Mouse (Mus musculus) heart, embryonic 12.5 days (tissue): ENCODE data around the gene Ttc16. TPM values are rescaled to one million over a fixed set of nuclear protein-coding genes. Genes with fewer than 3 reads are reported as not detected.

ENCODE experiments used
- ATAC-seq: fragments of 200-750 bp; cut with Nextera tagmentation; 2 replicates; pipeline ENCODE4 v1.8.0; 2017; ENCODE audit warnings: moderate TSS enrichment, moderate library complexity; ENCODE audit not compliant: insufficient number of reproducible peaks, low FRiP score
- H3K27ac ChIP-seq: fragments of 300-500 bp; sonication (generic); 2 replicates; pipeline ENCODE4 v1.5.1; 2016; ENCODE audit warnings: mild to moderate bottlenecking, moderate library complexity; ENCODE audit not compliant: poor library complexity, severe bottlenecking
- H3K27me3 ChIP-seq: fragments of 300-500 bp; sonication (generic); replicated peaks from 2 replicates; pipeline ENCODE4 v1.6.1; 2016; ENCODE audit warnings: mild to moderate bottlenecking, moderate library complexity
- H3K36me3 ChIP-seq: fragments of 300-500 bp; sonication (generic); 2 replicates; pipeline ENCODE4 v1.6.1; 2016; ENCODE audit warnings: mild to moderate bottlenecking, moderate library complexity
- H3K4me1 ChIP-seq: fragments of 300-500 bp; sonication (generic); replicated peaks from 2 replicates; pipeline ENCODE4 v1.6.1; 2016; ENCODE audit warnings: mild to moderate bottlenecking
- H3K4me2 ChIP-seq: fragments of 300-500 bp; sonication (generic); 2 replicates; pipeline ENCODE4 v1.6.1; 2016; ENCODE audit warnings: mild to moderate bottlenecking, moderate library complexity
- H3K4me3 ChIP-seq: fragments of 300-500 bp; sonication (generic); 2 replicates; pipeline ENCODE4 v1.5.1; 2016; ENCODE audit warnings: mild to moderate bottlenecking
- H3K9ac ChIP-seq: fragments of 300-500 bp; sonication (generic); 2 replicates; pipeline ENCODE4 v1.6.1; 2016; ENCODE audit warnings: mild to moderate bottlenecking, moderate library complexity
- H3K9me3 ChIP-seq: fragments of 300-500 bp; sonication (generic); replicated peaks from 2 replicates; pipeline ENCODE4 v1.6.1; 2016; ENCODE audit warnings: mild to moderate bottlenecking, moderate library complexity
- WGBS: fragments of 180-500 bp; shearing (Covaris S2); methylation state at CpG from one replicate; pipeline ENCODE4 v1.1.7; 2016; 5-methylcytosine and 5-hydroxymethylcytosine counted together
- polyA plus RNA-seq: library from polyadenylated mRNA; unstranded; fragments of >200 nt; fragmentation: Nextera tagmentation; extraction: Ambion mirVana; gene quantifications from 2 replicates; pipeline ENCODE4 v1.2.1, GENCODE M21; 2016

Gene Ttc16
- polyA plus RNA-seq, 1 experiment from 2014 or later: 0.24 TPM

GRCm38 (mm10) chr2:32779131-32779530 lies 3.7 kb upstream of the Ttc16 start:
- 14% methylated on average over 8 of the region's 8 CpGs for WGBS
- H3K36me3 ChIP-seq: no peaks in the 10 kb centered on the region
- H3K4me2 ChIP-seq: no peak overlapping the region
- peaks cover 6% of the 10 kb centered on the region; the same call in 1 of the 2 replicates for H3K27me3 ChIP-seq
- no peaks in the 10 kb centered on the region for H3K9me3 ChIP-seq
- no peak overlapping the region for H3K27ac ChIP-seq
- H3K9ac ChIP-seq: no peak overlapping the region
- ATAC-seq: no peak
- peaks cover 16% of the 10 kb centered on the region for H3K4me1 ChIP-seq
- H3K4me3 ChIP-seq: no peak overlapping the region

DNA sequence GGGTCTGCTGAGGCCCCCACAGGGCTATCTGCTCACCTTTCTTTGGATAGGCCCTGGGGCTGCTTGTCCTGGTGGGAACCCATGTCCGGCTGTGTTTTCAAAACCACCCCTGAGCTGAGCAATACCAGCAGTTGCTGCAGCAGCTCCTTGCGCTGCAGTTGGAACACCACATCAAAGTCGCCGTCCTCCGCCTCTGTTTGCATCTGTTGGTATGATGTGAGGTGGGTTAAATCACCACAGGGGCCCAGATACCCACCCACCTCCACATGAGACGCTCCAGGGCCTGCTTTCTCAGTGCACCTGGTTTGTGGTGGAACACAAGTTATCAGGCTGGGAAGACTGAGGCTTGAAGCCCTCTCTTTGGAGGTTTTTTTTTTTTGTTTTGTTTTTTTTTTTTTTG lies 2.6 kb upstream of the Ttc16 start:
- ATAC-seq: no peak
- Histone ChIP-seq H3K27me3 (peaks cover 6% of the 10 kb centered on the region; the same call in 1 of the 2 replicates), H3K9ac (no peak overlapping the region), H3K27ac (no peak overlapping the region), H3K9me3 (no peaks in the 10 kb centered on the region), H3K4me3 (no peak overlapping the region), H3K36me3 (no peaks in the 10 kb centered on the region), H3K4me2 (no peak overlapping the region), H3K4me1 (peaks cover 12% of the 10 kb centered on the region)
- WGBS: 90% methylated on average over 6 of the region's 6 CpGs

- no peak overlapping the region for H3K27ac ChIP-seq
These were observed 759 bp upstream of the Ttc16 start for GRCm38 (mm10) chr2:32776192-32776591.

DNA sequence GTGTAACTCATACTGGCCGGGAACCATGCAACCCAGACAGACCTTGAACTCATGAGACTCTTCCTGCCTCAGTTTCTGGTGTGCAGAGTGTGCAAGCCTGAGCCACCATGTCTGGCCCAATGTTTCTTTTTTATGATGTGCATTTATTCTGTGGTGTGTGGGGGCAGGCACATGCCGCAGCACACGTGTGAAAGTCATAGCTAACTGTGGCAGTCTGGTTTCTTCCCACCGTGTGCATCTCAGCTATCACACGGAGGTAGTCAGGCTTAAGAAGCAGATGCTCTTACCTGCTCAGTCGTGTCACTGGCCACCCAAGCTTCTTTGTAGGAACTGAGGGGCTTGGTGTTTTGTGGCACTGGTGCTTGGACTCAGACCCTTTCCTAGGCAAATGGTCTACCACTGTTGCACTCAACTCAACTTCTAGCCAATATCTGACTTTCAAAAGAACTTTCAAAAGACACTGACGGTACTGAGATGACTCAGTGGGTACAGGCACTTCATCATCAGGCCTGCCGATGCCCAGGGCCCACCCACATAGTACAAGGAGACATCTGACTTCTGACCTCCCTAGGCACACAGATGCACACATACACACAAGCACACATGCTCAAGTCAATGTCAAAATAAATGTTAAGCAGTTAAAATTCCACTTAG lies 2.7 kb downstream of the Ttc16 start:
- no peak overlapping the region for H3K27ac ChIP-seq
- H3K27me3 ChIP-seq: peaks cover 6% of the 10 kb centered on the region; the same call in 1 of the 2 replicates
- peaks cover 20% of the 10 kb centered on the region for H3K4me1 ChIP-seq
- no peaks in the 10 kb centered on the region for H3K9me3 ChIP-seq
- WGBS: 81% methylated on average over 8 of the region's 8 CpGs
- no peak overlapping the region for H3K4me3 ChIP-seq
- H3K36me3 ChIP-seq: no peaks in the 10 kb centered on the region
- no peak overlapping the region for H3K4me2 ChIP-seq
- no peak for ATAC-seq
- no peak overlapping the region for H3K9ac ChIP-seq

More at GRCm38 (mm10) chr2:32776192-32776591, 759 bp upstream of the Ttc16 start:
- no peaks in the 10 kb centered on the region for H3K36me3 ChIP-seq
- peaks cover 6% of the 10 kb centered on the region; the same call in 1 of the 2 replicates for H3K27me3 ChIP-seq
- peak overlapping the region; percentile 63 for H3K4me3 ChIP-seq
- no peak for ATAC-seq
- peaks cover 20% of the 10 kb centered on the region for H3K4me1 ChIP-seq
- peak overlapping the region; percentile 58 for H3K9ac ChIP-seq
- WGBS: 28% methylated on average over 22 of the region's 22 CpGs
- peak overlapping the region; percentile 85 for H3K4me2 ChIP-seq
- no peaks in the 10 kb centered on the region for H3K9me3 ChIP-seq

GRCm38 (mm10) chr2:32771886-32772285 lies 3.5 kb downstream of the Ttc16 start:
- no peaks in the 10 kb centered on the region for H3K36me3 ChIP-seq
- peaks cover 3% of the 10 kb centered on the region; the same call in 1 of the 2 replicates for H3K27me3 ChIP-seq
- WGBS: 19% methylated on average over 12 of the region's 12 CpGs
- no peak overlapping the region for H3K27ac ChIP-seq
- H3K4me2 ChIP-seq: no peak overlapping the region
- no peaks in the 10 kb centered on the region for H3K9me3 ChIP-seq
- peaks cover 20% of the 10 kb centered on the region for H3K4me1 ChIP-seq
- H3K4me3 ChIP-seq: no peak overlapping the region
- no peak for ATAC-seq
- H3K9ac ChIP-seq: no peak overlapping the region

- WGBS: 83% methylated on average over 5 of the region's 5 CpGs
These were observed 5.9 kb downstream of the Ttc16 start for GRCm38 (mm10) chr2:32769327-32770085.

DNA sequence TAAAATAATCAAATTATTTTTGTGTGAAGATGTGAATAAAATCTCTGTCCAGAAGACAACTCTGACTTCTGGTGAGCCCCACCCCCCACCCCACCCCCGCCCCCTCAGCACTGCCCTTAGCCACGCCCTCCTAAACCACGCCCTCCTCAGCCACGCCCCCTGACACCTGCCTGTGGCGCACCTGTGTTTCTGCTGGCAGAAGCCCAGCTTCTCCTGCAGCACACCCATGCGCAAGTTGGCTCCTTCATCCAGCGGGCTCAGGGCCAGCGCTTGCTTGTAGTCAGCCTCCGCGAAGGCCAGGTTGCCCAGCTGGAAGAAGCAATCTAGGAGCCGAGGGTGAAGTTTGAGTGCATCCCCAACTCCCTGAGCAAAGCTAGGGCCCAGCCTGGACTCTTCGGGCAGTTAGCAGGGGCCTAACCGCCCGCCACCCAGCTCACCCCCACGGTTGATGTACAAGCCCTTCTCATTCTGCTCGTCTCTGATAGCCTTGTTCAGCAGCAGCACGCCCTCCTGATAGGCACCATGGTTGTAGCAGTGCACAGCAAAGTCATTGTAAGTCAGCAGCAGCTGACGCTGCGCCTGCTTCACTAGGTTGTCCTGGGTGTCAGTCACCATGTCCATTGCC lies 6.7 kb downstream of the Ttc16 start:
- no peak for ATAC-seq
- no peak overlapping the region for H3K27ac ChIP-seq
- H3K9ac ChIP-seq: no peak overlapping the region
- H3K36me3 ChIP-seq: no peaks in the 10 kb centered on the region
- H3K4me2 ChIP-seq: no peak overlapping the region
- no peaks in the 10 kb centered on the region for H3K27me3 ChIP-seq
- peaks cover 8% of the 10 kb centered on the region for H3K4me1 ChIP-seq
- H3K4me3 ChIP-seq: no peak overlapping the region
- H3K9me3 ChIP-seq: no peaks in the 10 kb centered on the region
- 44% methylated on average over 19 of the region's 19 CpGs for WGBS

More at GRCm38 (mm10) chr2:32769327-32770085, 5.9 kb downstream of the Ttc16 start:
- H3K27ac ChIP-seq: no peak overlapping the region
- peaks cover 8% of the 10 kb centered on the region for H3K4me1 ChIP-seq
- H3K9ac ChIP-seq: no peak overlapping the region
- no peaks in the 10 kb centered on the region for H3K27me3 ChIP-seq
- no peak for ATAC-seq
- H3K36me3 ChIP-seq: no peaks in the 10 kb centered on the region
- no peaks in the 10 kb centered on the region for H3K9me3 ChIP-seq
- no peak overlapping the region for H3K4me2 ChIP-seq
- no peak overlapping the region for H3K4me3 ChIP-seq

- ATAC-seq: no peak
- Histone ChIP-seq H3K4me3 (no peak overlapping the region), H3K4me1 (peaks cover 8% of the 10 kb centered on the region), H3K36me3 (peaks cover 12% of the 10 kb centered on the region; the same call in 1 of the 2 replicates), H3K9me3 (no peaks in the 10 kb centered on the region), H3K4me2 (no peak overlapping the region), H3K27ac (no peak overlapping the region), H3K9ac (no peak overlapping the region), H3K27me3 (no peaks in the 10 kb centered on the region)
- 72% methylated on average over 12 of the region's 12 CpGs for WGBS
These were observed 8.2 kb downstream of the Ttc16 start for GRCm38 (mm10) chr2:32767241-32767640.

GRCm38 (mm10) chr2:32763353-32763752 lies 12.1 kb downstream of the Ttc16 start:
- no peak overlapping the region for H3K4me3 ChIP-seq
- H3K36me3 ChIP-seq: peaks cover 34% of the 10 kb centered on the region
- no peak overlapping the region for H3K27ac ChIP-seq
- peaks cover 7% of the 10 kb centered on the region for H3K4me1 ChIP-seq
- H3K9me3 ChIP-seq: no peaks in the 10 kb centered on the region
- no peak overlapping the region for H3K9ac ChIP-seq
- ATAC-seq: no peak
- 73% methylated on average over 3 of the region's 3 CpGs for WGBS
- H3K4me2 ChIP-seq: no peak overlapping the region
- H3K27me3 ChIP-seq: no peaks in the 10 kb centered on the region

GRCm38 (mm10) chr2:32761859-32762258 lies 13.6 kb downstream of the Ttc16 start:
- H3K4me3 ChIP-seq: no peak overlapping the region
- H3K27me3 ChIP-seq: no peaks in the 10 kb centered on the region
- no peak for ATAC-seq
- no peak overlapping the region for H3K4me2 ChIP-seq
- peaks cover 14% of the 10 kb centered on the region for H3K4me1 ChIP-seq
- peaks cover 34% of the 10 kb centered on the region for H3K36me3 ChIP-seq
- WGBS: 88% methylated on average over 4 of the region's 4 CpGs
- no peaks in the 10 kb centered on the region for H3K9me3 ChIP-seq
- H3K27ac ChIP-seq: no peak overlapping the region
- no peak overlapping the region for H3K9ac ChIP-seq

DNA sequence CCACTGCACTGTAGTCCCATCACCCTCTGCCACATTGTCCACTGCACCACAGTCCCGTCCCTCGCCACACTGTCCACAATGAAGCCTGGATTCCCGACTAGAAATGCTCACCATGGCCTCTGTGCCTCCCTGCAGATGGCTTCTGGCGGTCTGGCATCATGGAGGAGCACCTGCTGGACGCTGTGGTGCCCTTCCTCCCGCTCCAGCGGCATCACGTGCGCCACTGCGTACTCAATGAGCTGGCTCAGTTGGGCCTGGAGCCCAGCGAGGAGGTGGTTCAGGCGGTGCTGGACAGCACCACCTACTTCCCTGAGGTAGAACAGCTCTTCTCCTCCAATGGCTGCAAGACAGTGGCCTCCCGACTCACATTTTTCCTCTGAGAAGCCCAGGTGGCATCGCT lies 14.1 kb downstream of the Ttc16 start:
- 88% methylated on average over 14 of the region's 14 CpGs for WGBS
- no peak for ATAC-seq
- Histone ChIP-seq H3K36me3 (peaks cover 34% of the 10 kb centered on the region), H3K4me1 (peaks cover 14% of the 10 kb centered on the region), H3K4me3 (no peak overlapping the region), H3K27me3 (no peaks in the 10 kb centered on the region), H3K4me2 (no peak overlapping the region), H3K9ac (no peak overlapping the region), H3K9me3 (no peaks in the 10 kb centered on the region), H3K27ac (no peak overlapping the region)
